15 mouse cellular contexts compared by ENCODE assay signal in the genomic region with DNA sequence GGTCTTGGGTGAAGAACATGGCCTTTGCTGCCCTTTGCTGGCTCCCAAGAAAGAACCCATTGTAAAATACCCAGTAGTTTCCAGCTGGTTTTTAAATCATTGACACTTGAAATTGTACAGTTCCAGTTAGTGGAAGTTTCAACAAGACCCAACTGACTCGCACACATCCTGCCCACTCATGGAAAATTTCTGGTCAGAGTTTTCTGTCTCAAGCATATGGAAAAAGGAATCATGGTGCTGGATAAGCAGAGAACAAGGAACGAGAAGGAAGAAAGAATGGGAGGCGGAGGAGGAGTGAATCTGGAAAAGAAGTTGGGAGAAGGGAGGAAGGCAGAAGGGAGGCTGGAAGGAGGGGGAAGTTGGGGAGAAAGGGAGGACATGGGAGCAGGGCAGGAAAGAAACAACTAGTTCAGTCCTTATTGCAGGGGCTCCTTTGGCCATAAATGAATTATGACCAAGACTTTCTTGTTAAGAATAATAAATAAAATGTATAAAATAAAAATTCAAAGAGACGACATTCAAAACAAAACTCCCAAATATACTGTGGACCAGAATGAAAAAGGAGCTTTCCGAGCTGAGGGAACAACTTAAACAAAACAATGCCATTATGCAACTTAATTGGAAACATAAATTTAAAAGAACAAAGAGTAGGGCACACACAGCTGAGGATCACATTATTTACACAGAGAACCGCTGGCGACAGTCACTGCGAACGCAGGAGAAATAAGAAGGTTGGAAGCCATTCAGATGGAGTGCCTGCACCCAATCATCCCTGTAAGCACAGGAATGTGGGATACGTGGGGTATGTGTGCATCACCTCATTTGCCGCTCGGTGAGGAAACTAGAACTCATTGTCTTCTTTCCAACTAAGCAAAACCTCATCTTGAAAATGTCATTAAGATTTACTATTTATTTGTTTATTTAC.
DNase-seq lines count a peak whose midpoint lies in the region; ATAC-seq and TF ChIP-seq lines count a peak whose summit lies in the region.
"Had no signal": no experiment of that assay in that cellular context is flagged by ENCODE, and none has a peak within 500 bp of the region (broad histone marks: within the 10 kb centered on the region; RNA-seq: fewer than 3 reads in every experiment).

No protein-coding gene starts in this region.

- H3K27me3 ChIP-seq in kidney, embryonic 14.5 days (ENCODE audit: control insufficient read depth, insufficient read depth, low read length), result no peaks in the 10 kb centered on the region
- no peaks in the 10 kb centered on the region for H3K27me3 ChIP-seq in limb, embryonic 14.5 days (ENCODE audit: control insufficient read depth, insufficient read depth, low read length)
- no peaks in the 10 kb centered on the region for H3K27me3 ChIP-seq in lung, postnatal 0 days (replicated peaks; ENCODE audit: insufficient read depth, low read length)
- H3K27me3 ChIP-seq: hindbrain, embryonic 12.5 days; intestine, embryonic 15.5 days; neural tube, embryonic 12.5 days had no signal

- H3K9ac ChIP-seq in kidney, embryonic 14.5 days (ENCODE audit: low read depth, low read length), result no peak overlapping the region
- H3K9ac ChIP-seq in limb, embryonic 14.5 days (ENCODE audit: low read depth, low read length, severe bottlenecking), result no peak overlapping the region
- H3K9ac ChIP-seq in lung, postnatal 0 days (replicated peaks; ENCODE audit: low read depth), result no peak overlapping the region
- H3K9ac ChIP-seq: hindbrain, embryonic 12.5 days; intestine, embryonic 15.5 days; neural tube, embryonic 12.5 days had no signal

- intact Hi-C loops in heart, postnatal 36 days (cut with DNase I), result loop anchor here (2.0 to 5.0 kb wide), 2 partner anchors 15 to 44 kb away; no protein-coding TSS in a partner anchor

- no peaks in the 10 kb centered on the region for H3K36me3 ChIP-seq in kidney, embryonic 14.5 days (ENCODE audit: control insufficient read depth, insufficient read depth, low read length)
- no peaks in the 10 kb centered on the region for H3K36me3 ChIP-seq in limb, embryonic 14.5 days (ENCODE audit: control insufficient read depth, insufficient read depth, low read length)
- H3K36me3 ChIP-seq in lung, postnatal 0 days (ENCODE audit: insufficient read depth, low read length), result no peaks in the 10 kb centered on the region
- H3K36me3 ChIP-seq: hindbrain, embryonic 12.5 days; intestine, embryonic 15.5 days; neural tube, embryonic 12.5 days had no signal

- no peak overlapping the region for H3K4me3 ChIP-seq in kidney, embryonic 14.5 days (ENCODE audit: low read length)
- H3K4me3 ChIP-seq in limb, embryonic 14.5 days (replicated peaks; ENCODE audit: low read length), result no peak overlapping the region
- H3K4me3 ChIP-seq in lung, postnatal 0 days (ENCODE audit: low read depth, low read length), result no peak overlapping the region
- H3K4me3 ChIP-seq: hindbrain, embryonic 12.5 days; intestine, embryonic 15.5 days; neural tube, embryonic 12.5 days had no signal

- ATAC-seq in kidney, embryonic 14.5 days (ENCODE audit: low FRiP score, low TSS enrichment), result peak; percentile 57; the same call in 1 of the 2 replicates
- ATAC-seq in limb, embryonic 14.5 days (ENCODE audit: low FRiP score, low read depth), result no peak
- ATAC-seq in lung, postnatal 0 days, result no peak; the same call in 1 of the 2 replicates
- ATAC-seq: forebrain, embryonic 16.5 days; intestine, embryonic 15.5 days had no signal

- WGBS in kidney, embryonic 14.5 days, result 37% methylated on average over 12 of the region's 12 CpGs
- 41% methylated on average over 12 of the region's 12 CpGs for WGBS in limb, embryonic 14.5 days
- WGBS in lung, postnatal 0 days, result 51% methylated on average over 12 of the region's 12 CpGs

- H3K9me3 ChIP-seq in kidney, embryonic 14.5 days (ENCODE audit: control insufficient read depth, low read length), result no peaks in the 10 kb centered on the region
- H3K9me3 ChIP-seq in limb, embryonic 14.5 days (ENCODE audit: control insufficient read depth, low read length), result no peaks in the 10 kb centered on the region
- no peaks in the 10 kb centered on the region for H3K9me3 ChIP-seq in lung, postnatal 0 days (ENCODE audit: low read length)
- H3K9me3 ChIP-seq: hindbrain, embryonic 12.5 days; intestine, embryonic 15.5 days; megakaryocyte, embryonic 14.5 days; neural tube, embryonic 12.5 days had no signal

- peaks cover 4% of the 10 kb centered on the region; the same call in 1 of the 2 replicates for H3K4me1 ChIP-seq in kidney, embryonic 14.5 days (ENCODE audit: control insufficient read depth, insufficient read depth, low read length)
- peaks cover 12% of the 10 kb centered on the region; the same call in 1 of the 2 replicates for H3K4me1 ChIP-seq in limb, embryonic 14.5 days (ENCODE audit: control insufficient read depth, insufficient read depth, low read length)
- H3K4me1 ChIP-seq in lung, postnatal 0 days (ENCODE audit: insufficient read depth, low read depth, low read length), result peaks cover 5% of the 10 kb centered on the region; the same call in 1 of the 2 replicates
- H3K4me1 ChIP-seq: hindbrain, embryonic 12.5 days; intestine, embryonic 15.5 days; neural tube, embryonic 12.5 days had no signal

- no peak for TF ChIP-seq CTCF in lung, postnatal 0 days (IDR thresholded peaks at IDR 0.05)

- H3K4me2 ChIP-seq in kidney, embryonic 14.5 days (replicated peaks; ENCODE audit: low read depth, low read length), result no peak overlapping the region
- H3K4me2 ChIP-seq in limb, embryonic 14.5 days (replicated peaks; ENCODE audit: low read depth, low read length, severe bottlenecking), result no peak overlapping the region
- no peak overlapping the region for H3K4me2 ChIP-seq in lung, postnatal 0 days (replicated peaks; ENCODE audit: low read depth, low read length)
- H3K4me2 ChIP-seq: hindbrain, embryonic 12.5 days; intestine, embryonic 15.5 days; neural tube, embryonic 12.5 days had no signal

- no peak for TF ChIP-seq EP300 in lung, postnatal 0 days (IDR thresholded peaks at IDR 0.05)

- TF ChIP-seq POLR2A in limb, embryonic 14.5 days (IDR thresholded peaks at IDR 0.05; ENCODE audit: borderline replicate concordance, extremely low read depth, insufficient read depth, insufficient read length), result no peak

- H3K27ac ChIP-seq in kidney, embryonic 14.5 days (ENCODE audit: low read depth, low read length), result no peak overlapping the region
- H3K27ac ChIP-seq in limb, embryonic 14.5 days (replicated peaks; ENCODE audit: low read depth, low read length), result peak overlapping the region; percentile 27; the same call in 1 of the 2 replicates
- H3K27ac ChIP-seq in lung, postnatal 0 days (ENCODE audit: low read length), result no peak overlapping the region
- H3K27ac ChIP-seq: hindbrain, embryonic 12.5 days; intestine, embryonic 15.5 days; neural tube, embryonic 12.5 days had no signal

- peak; percentile 84 for DNase-seq in heart, adult 11 months
- DNase-seq in heart, postnatal 36 days, result no peak
- DNase-seq in kidney, postnatal 25 days, result no peak
- DNase-seq in brain, adult 2 months (ENCODE audit: low read depth, low spot score), result peak; percentile 25
- peak; percentile 30 for DNase-seq in limb, embryonic 14.5 days (ENCODE audit: low spot score)
- DNase-seq in cerebellum, postnatal 25 days, result no peak
- no peak for DNase-seq in lung, postnatal 0 days (ENCODE audit: low spot score)
- DNase-seq: cerebellum, adult 2 months; thymus, postnatal 36 days had no signal

Comparison
In these comparisons a context has a peak if more than half of its experiments do, and no peak if none do; other contexts are left out.
1. DNase-seq: peak in heart, adult 11 months (single experiment), brain, adult 2 months (single experiment) and limb, embryonic 14.5 days (single experiment); none in heart, postnatal 36 days (0 of 2), kidney, postnatal 25 days (0 of 2), cerebellum, postnatal 25 days (0 of 2) and lung, postnatal 0 days (single experiment).